Mouse (Mus musculus): ENCODE measurements around the gene Ccdc146.
A peak's percentile ranks its signal among the peaks of the same experiment; 100 is the strongest.

The Ccdc146 gene

DNA sequence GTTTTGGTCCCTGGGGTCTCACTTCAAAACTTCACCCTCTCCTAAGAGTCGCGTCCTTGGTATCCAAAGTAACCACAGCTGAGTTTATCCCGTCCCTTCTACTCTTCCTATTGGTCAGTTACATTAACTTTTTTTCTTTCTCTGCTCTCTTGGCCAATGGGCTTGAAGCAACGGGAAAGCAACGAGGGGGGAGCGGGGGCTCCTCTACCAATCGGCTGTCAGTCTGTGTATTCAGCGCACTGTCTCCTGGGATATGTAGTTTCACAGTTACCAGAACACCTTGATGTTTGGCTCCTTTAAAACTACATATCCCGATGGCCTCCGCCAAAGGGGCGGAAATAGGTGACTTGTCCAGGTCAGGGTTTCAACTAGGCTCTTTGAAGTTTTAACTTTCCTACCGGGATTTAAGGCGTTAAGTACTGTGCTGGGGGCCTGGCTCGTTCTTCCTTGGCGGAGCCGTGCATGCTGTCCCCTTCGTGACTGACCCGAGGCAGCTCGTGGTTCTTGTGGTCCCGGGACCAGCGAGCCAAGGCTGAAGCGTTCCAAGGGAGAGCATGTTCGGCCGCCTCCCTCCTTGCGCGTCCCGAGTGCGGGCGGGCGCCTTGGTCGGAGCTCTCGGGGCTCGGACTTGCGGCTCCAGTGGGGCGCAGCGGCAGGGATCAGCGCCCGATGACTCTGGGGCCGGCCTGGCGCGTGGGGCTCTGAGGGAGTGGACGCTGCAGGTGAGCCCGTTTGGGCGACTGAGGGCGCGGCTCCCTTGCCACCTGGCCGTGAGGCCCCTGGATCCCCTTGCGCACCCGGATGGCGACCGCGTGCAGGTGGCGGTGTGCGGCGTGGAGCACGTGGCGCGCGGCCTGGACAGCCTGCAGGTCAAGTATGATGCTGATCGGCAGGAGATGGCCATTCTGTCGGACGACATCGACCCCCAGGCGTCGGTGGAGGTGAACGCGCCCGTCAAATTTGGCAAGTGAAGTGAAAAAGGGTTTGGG is at the start of gene Ccdc146, which contains the start of gene Fam185a:
Gene Ccdc146, minus strand, starts transcription at position 64 of the 989 bp plus-strand sequence.
Gene Fam185a, plus strand, starts transcription at position 345 of the 989 bp plus-strand sequence.
- peak; percentile 98 for DNase-seq (ENCODE audit: low read depth, low spot score)

DNA sequence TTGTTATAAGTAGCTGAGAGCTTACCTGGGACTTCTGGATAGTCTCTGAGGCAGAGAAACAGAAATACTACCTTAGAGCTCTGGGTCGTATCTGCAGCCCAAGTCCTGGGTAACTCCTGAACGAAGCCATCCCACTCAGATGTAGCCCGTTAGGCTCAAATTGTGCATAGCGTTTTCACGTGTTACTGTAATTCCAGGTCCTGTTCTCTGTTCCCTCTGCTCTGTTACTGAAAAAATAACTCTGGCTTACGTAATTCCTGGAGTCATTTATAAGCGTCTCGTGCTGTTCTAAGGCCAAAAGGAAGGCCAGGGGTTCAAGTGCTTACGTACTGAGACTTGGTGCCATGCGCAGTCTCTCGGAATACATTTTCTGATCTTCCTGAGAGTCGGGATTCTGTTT is 43.6 kb upstream of the Ccdc146 start:
- no peak for DNase-seq (ENCODE audit: low read depth, low spot score)

DNA sequence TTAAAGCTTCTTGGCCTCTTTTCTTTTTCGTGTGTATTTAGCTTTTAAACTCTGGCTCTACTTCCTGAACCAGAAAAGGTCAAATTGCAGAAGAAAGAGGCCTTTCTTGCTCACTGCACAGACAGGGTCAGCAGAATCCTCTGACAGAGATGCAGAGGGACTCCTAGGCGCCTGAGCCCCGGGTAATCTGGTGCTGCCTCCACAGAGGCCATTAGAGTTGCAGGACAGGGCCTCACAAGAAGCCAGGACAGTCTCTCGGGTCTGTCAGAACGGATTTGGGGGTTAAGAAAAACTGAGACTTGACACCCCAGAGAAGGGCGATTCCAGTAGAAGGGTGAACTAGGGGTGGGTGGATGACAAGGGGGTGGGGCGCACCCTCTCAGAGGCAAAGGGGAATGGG is 42.9 kb upstream of the Ccdc146 start:
- no peak for DNase-seq (ENCODE audit: low read depth, low spot score)

GRCm38 (mm10) chr5:21440833-21441530 is 16.5 kb upstream of the Ccdc146 start:
- DNase-seq (ENCODE audit: low read depth, low spot score): no peak

GRCm38 (mm10) chr5:21439446-21440110 is 15.1 kb upstream of the Ccdc146 start:
- DNase-seq (ENCODE audit: low read depth, low spot score): no peak

DNA sequence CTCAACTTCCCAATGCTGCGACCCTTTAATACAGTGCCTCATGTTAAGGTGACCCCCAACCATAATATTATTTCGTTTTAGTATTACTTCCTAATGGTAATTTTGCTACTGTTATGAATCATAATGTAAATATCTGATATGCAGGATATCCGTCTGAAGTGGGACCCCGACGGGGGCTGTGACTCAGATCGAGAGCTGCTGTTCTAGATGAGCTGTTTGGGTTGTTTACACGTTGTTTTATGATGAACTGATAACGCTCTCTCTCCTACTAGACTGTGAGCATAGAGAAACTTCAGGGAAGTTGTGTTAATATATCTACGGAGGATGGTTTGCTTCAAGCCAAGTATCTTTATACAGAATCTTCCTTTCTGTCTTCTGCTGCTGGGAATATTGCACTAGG is 14.0 kb upstream of the Ccdc146 start:
- DNase-seq (ENCODE audit: low read depth, low spot score): no peak

GRCm38 (mm10) chr5:21436471-21436975 is 12.0 kb upstream of the Ccdc146 start:
- no peak for DNase-seq (ENCODE audit: low read depth, low spot score)

DNA sequence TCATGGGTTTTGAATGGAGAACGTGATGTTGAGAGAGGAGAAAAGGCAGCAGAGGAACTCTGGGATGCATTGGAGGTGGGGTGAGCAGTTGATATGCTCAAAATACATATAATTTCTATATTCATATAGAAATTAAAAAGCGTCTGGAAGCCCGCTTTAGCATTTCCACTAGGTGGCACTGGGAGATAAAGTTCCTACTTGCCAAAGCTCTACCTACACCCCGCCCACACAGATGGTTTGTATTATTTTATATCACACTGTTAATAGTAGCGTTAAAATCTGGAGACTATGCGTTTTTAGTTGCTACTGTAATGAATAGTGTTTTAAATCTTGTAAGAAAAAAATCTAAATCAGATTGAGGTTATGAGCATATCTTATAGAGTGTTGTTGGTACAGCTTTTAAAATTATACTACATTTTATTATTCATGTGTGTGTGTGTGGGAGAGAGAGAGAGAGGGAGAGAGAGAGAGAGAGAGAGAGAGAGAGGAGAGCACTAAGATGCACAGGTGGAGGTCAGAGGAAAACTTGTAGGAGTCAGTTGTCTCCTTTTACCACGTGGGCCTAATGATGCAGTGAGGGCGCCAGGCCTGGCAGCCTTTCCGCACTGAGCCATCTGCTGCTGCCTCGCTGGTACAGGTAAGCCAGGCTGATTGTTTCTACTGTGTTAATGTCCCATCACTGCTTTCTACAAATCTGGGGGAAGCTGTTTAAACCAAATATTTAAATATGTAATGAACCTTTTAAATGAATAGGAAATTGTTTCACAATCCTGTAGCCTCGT is 9.9 kb upstream of the Ccdc146 start:
- peak; percentile 67 for DNase-seq (ENCODE audit: low read depth, low spot score)

GRCm38 (mm10) chr5:21426666-21427065 is 2.2 kb upstream of the Ccdc146 start:
- no peak for DNase-seq (ENCODE audit: low read depth, low spot score)

DNA sequence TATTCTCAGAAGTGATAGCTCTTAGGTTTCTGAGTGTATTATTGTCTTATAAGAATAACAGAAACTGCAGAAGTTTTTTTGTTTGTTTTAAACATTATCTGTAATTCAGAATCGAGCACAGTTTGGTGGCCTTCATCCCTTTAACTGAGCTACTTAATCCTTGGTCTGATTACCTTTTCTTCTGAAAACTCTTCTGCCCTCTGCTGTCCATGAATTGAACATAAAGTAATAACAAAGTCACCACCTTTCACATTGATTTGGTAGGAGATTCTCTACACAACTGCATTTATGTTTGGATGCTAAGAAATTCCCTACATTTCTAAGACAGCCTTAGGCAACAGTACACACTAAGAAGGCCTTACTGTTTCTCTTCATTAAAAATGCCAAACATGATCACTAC is 3.9 kb downstream of the Ccdc146 start:
- DNase-seq (ENCODE audit: low read depth, low spot score): no peak

- no peak for DNase-seq (ENCODE audit: low read depth, low spot score)
Measured at GRCm38 (mm10) chr5:21418613-21419012, 5.9 kb downstream of the Ccdc146 start.

- DNase-seq (ENCODE audit: low read depth, low spot score): no peak
Measured at GRCm38 (mm10) chr5:21414116-21414820, 10.2 kb downstream of the Ccdc146 start.

- DNase-seq (ENCODE audit: low read depth, low spot score): no peak
Measured at GRCm38 (mm10) chr5:21413322-21413721, 11.2 kb downstream of the Ccdc146 start.

- DNase-seq (ENCODE audit: low read depth, low spot score): no peak
Measured at GRCm38 (mm10) chr5:21412056-21412455, 12.4 kb downstream of the Ccdc146 start.

- DNase-seq (ENCODE audit: low read depth, low spot score): no peak
Measured at GRCm38 (mm10) chr5:21411261-21411666, 13.2 kb downstream of the Ccdc146 start.

- no peak for DNase-seq (ENCODE audit: low read depth, low spot score)
Measured at GRCm38 (mm10) chr5:21395205-21395840, 29.2 kb downstream of the Ccdc146 start.

DNA sequence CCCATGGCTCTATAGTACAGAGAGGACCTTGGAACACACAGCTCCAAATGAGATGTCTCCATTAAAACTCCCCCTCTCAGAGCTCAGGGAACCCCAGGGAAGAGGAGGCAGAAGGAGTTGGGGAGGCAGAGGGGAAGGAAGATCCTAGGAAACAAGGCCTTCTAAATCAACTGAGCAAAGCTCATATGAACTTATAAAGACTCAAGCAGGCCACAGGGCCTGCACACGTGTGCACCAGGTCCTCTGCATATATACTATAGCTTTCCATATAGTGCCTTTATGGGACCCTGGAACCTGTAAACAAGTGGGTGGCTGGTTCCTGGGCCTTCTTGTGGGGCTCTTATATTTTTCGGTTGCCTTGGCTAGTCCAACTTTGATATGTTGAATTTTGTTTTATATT is 29.9 kb downstream of the Ccdc146 start:
- no peak for DNase-seq (ENCODE audit: low read depth, low spot score)

GRCm38 (mm10) chr5:21391616-21392384 is 32.7 kb downstream of the Ccdc146 start:
- no peak for DNase-seq (ENCODE audit: low read depth, low spot score)

- no peak for DNase-seq (ENCODE audit: low read depth, low spot score)
Measured at GRCm38 (mm10) chr5:21388855-21389254, 35.6 kb downstream of the Ccdc146 start.

Data from telencephalon, adult 2 months (tissue).